Mouse (Mus musculus) lung, embryonic 14.5 days (tissue): ENCODE results near the gene Apoa2. TPM values are rescaled to one million over a fixed set of nuclear protein-coding genes. Genes with fewer than 3 reads are reported as not detected.

Experiments used
- ATAC-seq: fragments of 200-750 bp; cut with Nextera tagmentation; 2 replicates; pipeline ENCODE4 v1.8.0; 2017; ENCODE audit warnings: mild to moderate bottlenecking, moderate TSS enrichment, moderate library complexity; ENCODE audit not compliant: insufficient read depth
- DNase-seq: peaks from one replicate; pipeline ENCODE4 v3.0.0-alpha.2; 2015
- H3K27ac ChIP-seq: fragments of 300-500 bp; sonication (generic); 2 replicates; pipeline ENCODE4 v1.5.1; 2014; ENCODE audit warnings: low read depth, mild to moderate bottlenecking, moderate library complexity
- H3K27me3 ChIP-seq: fragments of 300-500 bp; sonication (generic); 2 replicates; pipeline ENCODE4 v1.6.1; 2014; ENCODE audit warnings: low read length, control low read depth; ENCODE audit not compliant: insufficient read depth
- H3K36me3 ChIP-seq: fragments of 300-500 bp; sonication (generic); 2 replicates; pipeline ENCODE4 v1.6.1; 2014; ENCODE audit warnings: control low read depth; ENCODE audit not compliant: insufficient read depth
- H3K4me1 ChIP-seq: fragments of 300-500 bp; sonication (generic); 2 replicates; pipeline ENCODE4 v1.6.1; 2014; ENCODE audit warnings: antibody characterized with exemption, control low read depth; ENCODE audit not compliant: insufficient read depth
- H3K4me2 ChIP-seq: fragments of 300-500 bp; sonication (generic); 2 replicates; pipeline ENCODE4 v1.6.1; 2014; ENCODE audit warnings: mild to moderate bottlenecking
- H3K4me3 ChIP-seq: fragments of 300-500 bp; sonication (generic); 2 replicates; pipeline ENCODE4 v1.5.1; 2014; ENCODE audit warnings: low read depth, low read length
- H3K9ac ChIP-seq: fragments of 300-500 bp; sonication (generic); 2 replicates; pipeline ENCODE4 v1.6.1; 2014
- H3K9me3 ChIP-seq: fragments of 300-500 bp; sonication (generic); 2 replicates; pipeline ENCODE4 v1.6.1; 2016; ENCODE audit warnings: low read depth, low read length, control low read depth
- CTCF ChIP-seq: IDR thresholded peaks from 2 replicates; pipeline ENCODE4 v1.5.1; 2016; ENCODE audit warnings: antibody characterized with exemption, low read depth
- WGBS: fragments of 180-500 bp; shearing (Covaris S2); extraction: QIAGEN DNeasy Blood & Tissue Kit; methylation state at CpG from one replicate; pipeline ENCODE4 v1.1.7; 2014; 5-methylcytosine and 5-hydroxymethylcytosine counted together
- polyA plus RNA-seq: library from polyadenylated mRNA; unstranded; fragments of >200 nt; fragmentation: Nextera tagmentation; extraction: Ambion mirVana; gene quantifications from 2 replicates; pipeline ENCODE4 v1.2.1, GENCODE M21; 2014

Gene Apoa2
- polyA plus RNA-seq, 1 experiment from 2014 or later: 3.7 TPM

DNA sequence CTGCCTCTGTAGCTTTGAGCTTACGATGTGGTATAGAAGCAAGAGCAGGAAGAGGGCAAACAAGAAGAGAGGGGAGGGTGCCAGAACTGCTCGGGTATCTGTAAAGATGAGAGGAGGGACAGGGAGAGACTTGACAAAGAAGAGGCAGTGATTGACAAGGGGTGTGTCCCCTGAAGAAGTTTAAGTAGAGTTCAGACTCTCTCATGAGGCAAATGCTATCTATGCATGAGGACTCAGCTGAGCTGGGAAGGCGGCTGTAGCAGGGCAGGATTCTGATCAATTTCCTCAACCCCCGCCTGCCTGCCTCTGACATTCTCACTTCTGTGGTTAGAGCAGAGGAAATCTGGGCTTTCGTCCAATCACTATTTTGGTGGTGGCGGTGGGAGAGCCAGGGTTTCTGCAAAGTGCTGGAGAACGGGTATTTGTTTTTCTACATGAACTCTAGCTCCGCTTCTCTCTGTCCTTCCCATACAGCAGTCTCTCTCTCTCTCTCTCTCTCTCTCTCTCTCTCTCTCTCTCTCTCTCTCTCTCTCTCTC is 37.8 kb downstream of the Apoa2 start:
- H3K4me3 ChIP-seq: peak overlapping the region; percentile 21
- no peak for TF ChIP-seq CTCF
- peak overlapping the region; percentile 62 for H3K4me2 ChIP-seq
- ATAC-seq (peak; percentile 86), DNase-seq (peak; percentile 97)
- peaks cover 5% of the 10 kb centered on the region; the same call in 1 of the 2 replicates for H3K36me3 ChIP-seq
- no peaks in the 10 kb centered on the region for H3K9me3 ChIP-seq
- peak overlapping the region; percentile 17; the same call in 1 of the 2 replicates for H3K9ac ChIP-seq
- WGBS: 0% methylated on average over 8 of the region's 8 CpGs
- peak overlapping the region; percentile 97 for H3K27ac ChIP-seq
- H3K4me1 ChIP-seq: peaks cover 20% of the 10 kb centered on the region
- H3K27me3 ChIP-seq: no peaks in the 10 kb centered on the region

DNA sequence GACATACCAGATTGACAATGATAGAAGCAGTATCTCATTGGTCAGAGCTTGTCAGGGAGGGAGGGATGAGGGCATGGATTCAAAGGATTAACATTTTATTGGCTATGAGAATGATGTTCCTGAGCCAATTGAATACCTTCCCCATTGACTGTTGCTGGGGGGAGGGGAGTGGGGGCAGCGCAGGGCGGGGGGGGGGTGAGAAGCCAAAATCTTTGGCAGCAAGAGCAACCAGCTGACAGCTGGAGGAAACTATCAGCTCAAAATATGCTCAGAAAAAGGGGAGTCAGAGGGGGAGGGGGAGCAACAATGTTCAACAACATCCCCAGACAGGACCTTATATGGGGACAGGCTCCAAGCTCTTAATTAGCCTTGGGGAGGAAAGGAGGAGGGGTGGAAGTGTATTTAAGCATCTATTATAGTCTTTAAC is 38.3 kb downstream of the Apoa2 start:
- Histone ChIP-seq H3K27ac (peak overlapping the region; percentile 90), H3K27me3 (no peaks in the 10 kb centered on the region), H3K36me3 (peaks cover 5% of the 10 kb centered on the region; the same call in 1 of the 2 replicates), H3K4me2 (peak overlapping the region; percentile 62), H3K4me3 (no peak overlapping the region), H3K4me1 (peaks cover 20% of the 10 kb centered on the region), H3K9me3 (no peaks in the 10 kb centered on the region), H3K9ac (no peak overlapping the region)
- ATAC-seq: peak; percentile 92
- TF ChIP-seq CTCF: no peak
- peak; percentile 85 for DNase-seq
- 4% methylated on average over 2 of the region's 2 CpGs for WGBS

DNA sequence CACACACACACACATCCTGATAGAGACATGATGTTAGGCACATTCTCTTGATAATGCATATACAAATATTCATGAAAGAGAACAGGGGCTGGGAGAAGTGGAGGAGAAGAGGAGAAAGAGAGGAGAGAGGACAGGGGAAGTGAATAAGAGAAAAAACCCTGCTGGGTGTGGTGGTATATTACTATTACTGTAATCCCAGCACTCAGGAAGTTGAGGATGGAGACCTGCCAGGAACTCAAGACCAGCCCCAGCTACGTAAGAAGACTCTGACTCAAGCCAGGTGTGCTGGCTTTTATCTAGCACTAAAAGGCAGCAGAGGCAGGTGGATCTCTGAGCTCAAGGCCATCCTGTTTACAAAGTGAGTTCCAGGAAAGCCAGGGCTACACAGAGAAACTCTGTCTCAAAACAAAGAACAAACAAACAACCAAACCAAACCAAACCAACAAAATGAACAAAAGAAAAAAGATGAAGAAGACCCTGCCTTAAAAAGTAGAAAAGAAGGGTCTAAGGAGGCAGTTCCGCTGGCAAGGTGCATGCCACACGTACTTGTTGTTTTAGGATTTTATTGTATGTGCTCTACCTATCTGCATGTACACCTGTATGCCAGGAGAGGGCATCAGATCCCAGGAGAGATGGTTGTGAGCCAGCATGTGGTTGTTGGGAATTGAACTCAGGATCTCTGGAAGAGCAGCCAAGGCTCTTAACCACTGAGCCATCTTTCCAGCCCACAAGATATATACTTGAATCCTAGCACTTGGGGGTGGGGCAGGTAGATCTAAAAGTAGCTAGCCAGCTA is 39.0 kb downstream of the Apoa2 start:
- H3K4me2 ChIP-seq: peak overlapping the region; percentile 62
- 70% methylated on average over 3 of the region's 3 CpGs for WGBS

DNA sequence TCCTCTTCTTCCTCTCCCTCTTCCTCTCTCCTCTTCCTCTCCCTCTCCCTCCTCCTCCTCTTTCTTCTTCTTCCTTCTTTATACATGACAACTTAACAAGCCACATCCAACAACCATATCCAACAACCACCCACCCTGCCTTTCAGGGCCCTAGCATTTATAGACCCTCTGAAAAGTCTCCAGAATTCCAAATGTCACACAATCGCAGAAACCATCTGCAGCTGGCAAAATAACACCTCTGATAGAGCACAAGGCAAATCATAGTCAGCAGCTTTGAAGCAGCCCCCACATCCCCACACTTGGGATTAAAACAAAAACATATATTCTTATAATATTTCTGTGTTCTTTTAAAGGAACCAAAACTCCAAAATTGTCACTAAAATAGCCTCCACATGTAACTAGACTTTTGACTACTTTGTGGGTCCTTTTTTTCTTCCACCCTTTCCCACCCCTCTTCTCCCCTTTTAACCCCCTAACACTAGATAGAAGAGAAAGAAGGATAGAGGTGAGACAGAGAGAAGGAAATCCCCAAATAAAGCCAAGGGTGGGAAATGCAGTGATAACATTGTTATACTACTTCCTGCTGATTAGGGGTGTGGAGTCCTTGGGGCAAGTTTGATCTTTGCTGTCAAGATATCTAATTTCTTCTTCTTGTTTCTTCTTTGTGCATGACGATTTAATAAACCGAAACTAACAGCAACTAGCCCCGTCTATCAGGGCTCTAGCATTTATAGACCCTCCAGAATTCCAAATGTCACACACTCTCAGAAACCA is 41.3 kb downstream of the Apoa2 start:
- 50% methylated on average over 4 of the region's 4 CpGs for WGBS
- Histone ChIP-seq H3K9ac (no peak overlapping the region), H3K27me3 (no peaks in the 10 kb centered on the region), H3K9me3 (no peaks in the 10 kb centered on the region), H3K4me1 (peaks cover 15% of the 10 kb centered on the region), H3K4me3 (no peak overlapping the region), H3K4me2 (no peak overlapping the region), H3K27ac (no peak overlapping the region), H3K36me3 (no peaks in the 10 kb centered on the region)
- no peak for TF ChIP-seq CTCF
- DNase-seq (no peak), ATAC-seq (no peak)

More for the DNA sequence above, 39.0 kb downstream of the Apoa2 start:
- DNase-seq (peak; percentile 61), ATAC-seq (no peak)
- H3K9ac ChIP-seq: no peak overlapping the region
- H3K9me3 ChIP-seq: no peaks in the 10 kb centered on the region
- peaks cover 5% of the 10 kb centered on the region; the same call in 1 of the 2 replicates for H3K36me3 ChIP-seq
- H3K4me3 ChIP-seq: no peak overlapping the region
- TF ChIP-seq CTCF: no peak; the same call in 1 of the 2 replicates
- no peaks in the 10 kb centered on the region for H3K27me3 ChIP-seq
- peaks cover 20% of the 10 kb centered on the region for H3K4me1 ChIP-seq
- peak overlapping the region; percentile 90 for H3K27ac ChIP-seq

DNA sequence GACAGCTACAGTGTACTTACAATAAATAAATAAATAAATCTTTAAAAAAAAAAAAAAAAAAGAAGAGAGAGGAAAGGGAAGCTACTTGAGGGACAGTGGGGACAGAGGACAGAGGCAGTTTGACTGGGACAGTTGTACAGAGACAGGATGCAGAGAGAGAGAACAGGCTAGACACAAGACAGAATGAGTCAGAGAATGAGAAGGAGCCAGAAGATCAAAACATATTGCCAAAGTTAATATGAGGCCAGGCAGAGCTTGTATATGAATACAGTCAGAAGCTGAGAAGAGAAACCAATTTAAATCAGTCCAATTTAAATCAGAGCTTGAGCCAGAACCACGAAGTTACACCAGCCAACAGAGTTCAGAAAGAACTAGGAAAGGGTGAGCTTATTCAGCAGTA is 43.5 kb downstream of the Apoa2 start:
- peaks cover 8% of the 10 kb centered on the region; the same call in 1 of the 2 replicates for H3K4me1 ChIP-seq
- no peak for DNase-seq
- 60% methylated on average over 1 of the region's 1 CpGs for WGBS
- H3K27me3 ChIP-seq: no peaks in the 10 kb centered on the region
- H3K9me3 ChIP-seq: no peaks in the 10 kb centered on the region
- H3K4me3 ChIP-seq: no peak overlapping the region
- no peak overlapping the region for H3K27ac ChIP-seq
- no peak for TF ChIP-seq CTCF
- no peak for ATAC-seq
- H3K9ac ChIP-seq: no peak overlapping the region
- no peak overlapping the region for H3K4me2 ChIP-seq
- peaks cover 15% of the 10 kb centered on the region for H3K36me3 ChIP-seq

DNA sequence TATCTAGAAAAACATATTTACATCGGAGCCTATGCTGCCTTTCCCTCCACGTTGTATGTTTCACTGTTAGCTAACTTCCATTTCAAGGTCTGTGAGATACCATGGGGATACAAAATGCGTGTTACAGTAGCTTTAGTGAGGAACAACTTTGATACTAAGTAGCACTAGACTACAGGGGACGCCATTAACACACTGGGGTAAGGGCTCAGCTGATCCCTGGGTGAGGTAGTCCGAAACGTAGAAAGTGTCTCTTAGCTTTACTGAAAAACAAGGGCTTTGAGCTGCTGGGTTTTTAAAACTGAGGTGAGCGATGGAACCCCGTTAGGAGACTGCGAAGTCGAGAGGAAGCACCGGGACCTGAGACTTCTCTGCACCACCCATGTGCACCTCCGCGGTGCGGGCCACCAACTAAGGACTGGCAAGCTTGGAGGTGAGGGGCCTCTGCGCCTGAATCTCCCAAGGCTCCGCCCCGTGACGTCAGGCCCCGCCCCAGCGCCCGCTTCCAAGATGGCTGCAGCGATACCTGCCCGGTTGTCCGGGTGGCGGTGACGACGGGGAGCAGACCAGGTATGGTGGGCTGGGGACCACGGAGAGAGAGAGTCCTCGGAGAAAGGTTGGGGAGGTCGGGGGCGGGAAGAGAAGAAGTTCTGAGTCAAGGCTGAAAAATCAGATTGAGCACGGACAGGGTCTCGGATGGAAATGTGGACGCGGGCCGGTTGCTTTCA is 45.2 kb downstream of the Apoa2 start, which contains the start of gene B4galt3:
Gene B4galt3 (plus strand): TSS at position 481 of the 725 bp plus-strand sequence.
- DNase-seq (peak; percentile 96), ATAC-seq (peak; percentile 93)
- H3K4me2 ChIP-seq: peak within 1 kb of the TSS; percentile 96
- 3% methylated on average over 36 of the region's 36 CpGs for WGBS
- H3K27me3 ChIP-seq: no peaks in the 10 kb centered on the region
- TF ChIP-seq CTCF: no peak
- H3K4me3 ChIP-seq: peak within 1 kb of the TSS; percentile 90
- peaks cover 5% of the 10 kb centered on the region; the same call in 1 of the 2 replicates for H3K4me1 ChIP-seq
- peak within 1 kb of the TSS; percentile 74 for H3K27ac ChIP-seq
- H3K36me3 ChIP-seq: peaks cover 31% of the 10 kb centered on the region
- peak within 1 kb of the TSS; percentile 79 for H3K9ac ChIP-seq
- H3K9me3 ChIP-seq: no peaks in the 10 kb centered on the region
